Mouse (Mus musculus) CH12.LX (cell line): ENCODE measurements at regions not wholly inside any gene's neighbourhood (a gene's known extent, or its start where the extent isn't known, plus 50 kb on each side); places are given as distances from the start of the nearest gene placed in this dataset.

Source experiments
- BHLHE40 ChIP-seq: IDR thresholded peaks from 2 replicates; pipeline ENCODE4 v1.6.1; 2011; ENCODE audit warnings: mild to moderate bottlenecking, low read depth, low read length, improper control_type of control experiment
- CHD1 ChIP-seq: IDR thresholded peaks from 2 replicates; pipeline ENCODE4 v1.6.1; 2012; ENCODE audit warnings: low read depth, low read length, improper control_type of control experiment, inconsistent platforms
- CTCF ChIP-seq, 2 experiments: IDR thresholded peaks in 1 of 2; conservative IDR thresholded peaks in 1 of 2; 2 replicates each; pipeline ENCODE4 v1.5.1; 2011 to 2012; ENCODE audit warnings: low read depth in 2 of 2, low read length in 2 of 2, improper control_type of control experiment in 1 of 2, inconsistent platforms in 1 of 2, mild to moderate bottlenecking in 1 of 2, moderate library complexity in 1 of 2
- EP300 ChIP-seq: IDR thresholded peaks from 2 replicates; pipeline ENCODE4 v1.6.1; 2011; ENCODE audit warnings: low read length, improper control_type of control experiment
- IRF4 ChIP-seq: IDR thresholded peaks from 2 replicates; pipeline ENCODE4 v1.6.1; 2014; ENCODE audit warnings: low read depth, mild to moderate bottlenecking, inconsistent platforms, low read length, improper control_type of control experiment
- MAFK ChIP-seq: IDR thresholded peaks from 2 replicates; pipeline ENCODE4 v1.6.1; 2011; ENCODE audit warnings: low read length, improper control_type of control experiment; ENCODE audit not compliant: insufficient replicate concordance
- MYC ChIP-seq: IDR thresholded peaks from 2 replicates; pipeline ENCODE4 v1.6.1; 2011; ENCODE audit warnings: low read depth, mild to moderate bottlenecking, improper control_type of control experiment, low read length
- POLR2A ChIP-seq: IDR thresholded peaks from 2 replicates; pipeline ENCODE4 v1.6.1; 2011; ENCODE audit warnings: low read depth, mild to moderate bottlenecking, improper control_type of control experiment, low read length
- POLR2AphosphoS2 ChIP-seq: IDR thresholded peaks from 2 replicates; pipeline ENCODE4 v1.6.1; 2011; ENCODE audit warnings: low read depth, low read length, improper control_type of control experiment
- RAD21 ChIP-seq: IDR thresholded peaks from 2 replicates; pipeline ENCODE4 v1.6.1; 2011; ENCODE audit warnings: low read depth, mild to moderate bottlenecking, low read length, improper control_type of control experiment, moderate library complexity
- UBTF ChIP-seq: IDR thresholded peaks from 2 replicates; pipeline ENCODE4 v1.6.1; 2012; ENCODE audit warnings: low read depth, mild to moderate bottlenecking, inconsistent platforms, low read length, improper control_type of control experiment, moderate library complexity
- USF1 ChIP-seq: IDR thresholded peaks from 2 replicates; pipeline ENCODE4 v1.6.1; 2014; ENCODE audit warnings: low read depth, mild to moderate bottlenecking, inconsistent platforms, low read length, improper control_type of control experiment
- ZC3H11A ChIP-seq: IDR thresholded peaks from 2 replicates; pipeline ENCODE4 v1.6.1; 2012; ENCODE audit warnings: low read depth, mild to moderate bottlenecking, inconsistent platforms, low read length, improper control_type of control experiment
- ZKSCAN1 ChIP-seq: IDR thresholded peaks from 2 replicates; pipeline ENCODE4 v1.6.1; 2012; ENCODE audit warnings: low read depth, inconsistent platforms, low read length, improper control_type of control experiment, borderline replicate concordance

DNA sequence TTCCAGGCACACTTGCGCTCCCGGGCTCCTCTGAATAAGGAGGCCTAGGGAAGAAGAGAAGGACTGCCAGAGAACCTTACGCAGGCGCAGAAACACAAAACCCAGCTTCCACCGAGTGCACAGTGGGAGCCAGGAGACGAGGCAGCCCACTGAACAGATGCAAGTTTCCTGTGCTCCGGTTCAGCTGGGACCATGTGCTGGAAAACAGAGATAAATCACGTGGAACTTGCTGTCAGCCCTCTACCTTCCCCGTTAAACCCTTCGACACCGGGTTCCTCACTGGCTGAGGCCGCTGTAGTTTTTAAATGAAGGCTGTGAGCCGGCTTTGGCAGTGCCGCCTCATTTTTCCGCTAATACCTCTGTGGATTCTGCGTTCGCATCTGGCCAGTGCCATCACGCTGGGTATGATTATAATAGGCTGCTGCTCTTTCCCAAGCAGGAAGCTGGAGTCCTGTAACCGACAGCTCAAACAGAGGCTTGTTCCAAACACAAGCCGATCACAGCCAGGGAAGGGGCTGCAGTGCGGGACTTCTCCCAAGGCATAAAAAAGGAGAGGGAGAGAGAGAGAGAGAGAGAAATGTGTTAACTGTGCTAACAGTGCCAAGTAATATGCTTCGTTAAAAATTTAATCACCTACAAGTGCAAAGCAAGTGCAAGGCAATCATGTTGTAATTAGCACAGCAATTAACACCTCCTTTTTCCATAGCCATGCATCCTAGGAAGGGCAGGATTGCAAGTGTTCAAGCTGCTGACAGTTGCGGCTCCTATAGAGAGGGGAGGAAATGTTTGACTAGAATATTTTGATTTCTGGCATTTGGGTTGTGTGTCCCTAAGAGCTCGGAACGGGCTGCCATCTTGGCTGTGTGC, 131.5 kb downstream of the Tfap2a start:
- TF ChIP-seq CTCF (conservative IDR thresholded peaks at IDR 0.05 in 1 of 2, IDR thresholded peaks at IDR 0.05 in 1 of 2; ENCODE audit: low read depth in 2 of 2, low read length in 2 of 2) (no peak), POLR2A (no peak), ZC3H11A (no peak), RAD21 (no peak), CHD1 (no peak), ZKSCAN1 (no peak), MAFK (no peak), USF1 (no peak), EP300 (no peak), UBTF (no peak), POLR2AphosphoS2 (no peak), MYC (no peak), IRF4 (no peak), BHLHE40 (no peak)
